Mouse (Mus musculus) 3134 (cell line): Measurements from ENCODE around the gene Ost4.

Experiments used
- DNase-seq: peaks from one replicate; pipeline ENCODE4 v3.0.0-alpha.2; 2011; ENCODE audit warnings: low spot score; ENCODE audit not compliant: insufficient read length; ENCODE audit errors: extremely low read depth

The Ost4 gene

GRCm38 (mm10) chr5:30907413-30908059, at the start of gene Ost4:
TSS of gene Ost4 (minus strand) at chr5:30907788.
- peak; percentile 98 for DNase-seq

DNA sequence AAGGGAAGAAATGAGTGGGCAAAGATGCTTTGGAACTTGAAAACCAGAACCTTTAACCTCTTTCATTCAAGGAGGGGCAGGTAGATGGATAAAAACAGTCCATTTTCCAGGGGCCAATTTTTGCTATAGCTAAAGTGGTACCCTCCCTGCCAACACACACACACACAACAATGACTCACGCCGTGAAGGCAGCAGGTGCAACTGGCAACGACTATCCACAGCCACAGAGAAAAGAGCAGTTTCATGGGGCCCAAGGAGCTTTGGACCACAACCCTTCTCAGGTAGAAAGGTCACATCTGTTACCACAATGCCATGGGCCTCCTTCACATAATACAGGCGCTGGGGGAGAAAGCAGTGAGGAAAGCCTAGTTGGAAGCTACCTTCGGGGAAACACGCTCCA, 48.2 kb upstream of the Ost4 start:
- no peak for DNase-seq

- DNase-seq, result no peak
Observed at GRCm38 (mm10) chr5:30954556-30954955, 47.0 kb upstream of the Ost4 start.

DNA sequence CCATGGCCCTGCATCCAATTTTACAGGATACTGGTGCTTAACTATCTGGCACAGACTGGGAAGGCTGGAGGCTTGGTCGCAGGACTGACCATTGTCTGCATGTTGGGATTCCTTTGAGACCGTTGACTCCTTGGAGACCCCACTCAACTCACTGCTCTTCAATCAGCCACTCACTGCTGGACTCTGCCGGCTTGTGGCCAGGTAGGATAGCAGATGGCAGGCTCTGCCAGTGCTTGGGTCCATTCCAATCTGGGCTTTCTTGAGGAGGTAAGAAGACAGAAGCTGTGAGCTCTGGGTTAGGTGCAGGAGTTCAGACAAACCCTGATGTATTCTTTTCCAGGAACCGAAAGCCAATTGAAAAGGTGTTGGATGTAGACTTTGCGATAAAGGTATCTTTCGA, 46.5 kb upstream of the Ost4 start:
- no peak for DNase-seq

DNA sequence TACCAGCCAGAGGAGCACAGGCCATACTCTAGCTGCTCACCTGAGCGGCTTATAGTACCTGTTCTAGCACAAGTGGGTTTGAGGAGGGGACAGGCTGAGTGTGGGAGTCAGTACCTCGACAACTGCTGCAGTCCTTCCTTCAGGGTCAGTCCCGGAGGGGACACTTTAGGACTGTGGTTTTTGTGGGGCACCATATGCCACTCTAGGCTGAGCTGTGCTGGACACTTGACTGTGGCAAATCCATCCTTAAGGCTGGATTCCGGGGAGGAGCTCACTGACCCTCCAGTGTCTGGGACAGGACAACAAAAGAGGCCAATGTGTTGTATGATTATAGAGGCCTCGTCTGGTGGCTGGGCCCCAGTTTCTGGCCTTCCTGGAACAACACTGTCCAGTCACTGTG, 45.0 kb upstream of the Ost4 start:
- no peak for DNase-seq

DNA sequence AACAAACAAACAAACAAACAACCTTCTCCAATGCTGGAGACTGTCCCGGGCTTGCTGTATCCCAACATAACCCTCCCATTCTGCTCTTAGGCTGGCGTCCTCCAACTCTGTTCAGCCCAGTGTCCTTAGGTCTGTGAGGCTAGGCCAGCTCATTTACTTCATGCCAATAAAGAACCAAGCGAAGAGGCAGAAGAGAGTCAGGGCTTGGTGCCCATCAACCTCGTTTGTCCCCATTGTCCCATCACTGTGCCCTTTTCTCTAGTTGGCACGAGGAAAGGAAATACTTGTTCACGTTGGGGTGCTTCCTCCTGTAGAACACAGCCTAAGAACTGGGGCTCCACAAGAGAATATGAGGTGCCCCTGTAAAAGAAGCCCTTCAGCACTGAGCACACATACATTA, 44.1 kb upstream of the Ost4 start:
- no peak for DNase-seq

GRCm38 (mm10) chr5:30950922-30951321, 43.3 kb upstream of the Ost4 start:
- no peak for DNase-seq

- DNase-seq, result no peak
Observed at GRCm38 (mm10) chr5:30950451-30950850, 42.9 kb upstream of the Ost4 start.

- peak; percentile 99 for DNase-seq
Observed at GRCm38 (mm10) chr5:30949654-30950326, 42.2 kb upstream of the Ost4 start.

GRCm38 (mm10) chr5:30948620-30949019, 41.0 kb upstream of the Ost4 start:
- DNase-seq, result no peak

- peak; percentile 76 for DNase-seq
Observed at GRCm38 (mm10) chr5:30944956-30945781, 37.6 kb upstream of the Ost4 start, which contains the start of gene Cgref1. TSS of gene Cgref1 (minus strand) at chr5:30945591.

DNA sequence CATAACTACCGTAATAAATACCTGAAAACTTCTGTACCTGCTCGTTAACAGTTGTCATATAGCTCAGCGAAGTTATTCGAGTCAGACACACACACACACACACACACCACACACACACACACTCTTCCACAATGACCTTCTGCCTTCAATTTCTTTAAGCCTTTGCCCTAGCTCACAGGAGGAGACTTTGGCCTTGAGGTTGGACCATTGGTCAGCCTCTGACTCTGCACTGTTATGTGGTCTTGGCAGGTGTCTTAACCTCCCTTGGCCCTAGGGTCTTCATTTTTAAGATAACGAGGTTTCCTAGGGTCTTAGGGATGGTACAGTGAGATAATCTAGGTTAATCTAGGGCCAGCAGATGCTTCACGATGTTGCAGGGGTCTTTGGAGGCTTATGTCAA, 36.8 kb upstream of the Ost4 start:
- DNase-seq, result no peak

GRCm38 (mm10) chr5:30943004-30943403, 35.4 kb upstream of the Ost4 start:
- no peak for DNase-seq

DNA sequence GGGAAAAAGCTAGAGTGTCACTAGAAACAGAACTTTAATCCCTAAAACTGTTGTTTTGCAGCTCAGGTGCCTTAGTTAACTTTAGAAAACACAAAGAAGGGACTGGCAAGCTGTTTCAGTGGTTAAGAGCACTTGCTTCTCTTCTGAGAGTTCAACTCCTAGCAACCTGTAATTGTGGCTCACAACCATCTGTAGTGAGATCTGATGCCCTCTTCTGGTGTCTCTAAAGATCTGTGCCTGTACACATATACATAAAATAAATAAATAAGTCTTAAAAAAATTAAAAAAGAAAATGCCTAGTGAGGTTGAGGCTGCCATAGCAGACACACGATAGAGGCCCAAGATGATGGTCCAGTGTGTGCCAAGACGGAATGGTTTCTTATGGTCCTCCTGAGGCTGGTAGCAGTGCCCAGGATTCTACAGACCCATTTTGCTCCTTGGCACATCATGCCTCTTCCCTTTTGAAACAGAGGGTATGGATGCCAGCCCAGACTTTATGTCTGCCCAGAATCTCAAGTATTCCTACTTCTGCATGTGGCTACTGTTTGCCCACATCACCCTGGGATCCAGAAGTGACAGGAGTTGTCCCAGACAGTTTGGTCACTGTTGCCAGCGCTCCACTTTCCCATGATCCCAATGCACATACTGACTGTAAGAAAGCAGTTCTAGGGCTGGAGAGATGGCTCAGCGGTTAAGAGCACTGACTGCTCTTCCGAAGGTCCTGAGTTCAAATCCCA, 27.3 kb upstream of the Ost4 start:
- no peak for DNase-seq

DNA sequence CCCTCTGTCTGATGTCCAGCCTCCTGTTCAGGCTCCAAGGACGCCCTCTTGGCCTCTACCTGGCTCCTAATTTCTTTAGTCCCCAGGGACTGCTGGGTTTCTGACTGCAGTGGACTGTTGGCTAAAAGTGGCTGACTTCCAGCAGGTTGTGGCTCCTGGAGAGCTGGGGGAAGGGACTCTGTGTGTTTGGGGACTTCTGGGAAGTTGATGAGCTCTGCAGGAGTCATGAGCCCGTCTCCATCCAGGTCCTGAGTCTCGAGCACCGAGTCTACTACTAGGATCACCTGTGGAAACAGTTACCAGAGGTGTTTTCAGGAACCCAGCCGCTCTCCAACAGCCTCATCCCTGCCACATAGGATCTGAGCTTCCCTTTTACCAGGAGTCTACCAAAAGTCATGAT, 26.1 kb upstream of the Ost4 start:
- DNase-seq, result no peak

GRCm38 (mm10) chr5:30931378-30931777, 23.8 kb upstream of the Ost4 start:
- no peak for DNase-seq

DNA sequence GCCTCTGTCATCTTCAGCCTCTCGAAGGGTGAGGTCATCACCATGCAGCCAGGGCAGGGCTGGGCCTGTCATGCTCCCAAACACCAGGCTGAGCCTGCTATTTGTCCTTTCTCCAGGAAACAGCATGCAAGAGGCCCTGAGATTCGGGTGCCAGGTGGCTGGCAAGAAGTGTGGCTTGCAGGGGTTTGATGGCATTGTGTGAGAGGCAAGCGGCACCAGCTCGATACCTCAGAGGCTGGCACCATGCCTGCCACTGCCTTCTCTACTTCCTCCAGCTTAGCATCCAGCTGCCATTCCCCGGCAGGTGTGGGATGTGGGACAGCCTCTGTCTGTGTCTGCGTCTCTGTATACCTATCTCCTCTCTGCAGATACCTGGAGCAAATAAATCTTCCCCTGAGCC, 23.3 kb upstream of the Ost4 start:
- no peak for DNase-seq

DNA sequence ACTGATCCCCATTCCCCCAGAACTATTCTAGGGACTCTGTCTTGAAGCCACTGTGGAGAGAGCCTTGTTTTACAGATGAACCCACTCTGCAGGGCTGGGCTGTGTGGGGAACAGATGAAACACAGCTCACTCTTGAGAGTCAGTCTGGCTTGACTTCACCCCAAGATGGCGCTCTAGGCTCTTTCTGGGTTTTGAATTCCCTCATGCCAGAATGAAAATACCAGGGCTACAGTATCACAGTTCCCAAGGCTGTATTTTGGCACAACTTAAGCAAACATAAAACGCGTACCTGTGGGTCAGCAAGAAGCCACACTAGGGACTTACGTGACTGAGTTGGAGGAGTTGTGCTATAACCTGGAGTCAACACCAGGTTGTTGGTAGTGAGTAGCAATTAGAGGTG, 22.5 kb upstream of the Ost4 start:
- no peak for DNase-seq

DNA sequence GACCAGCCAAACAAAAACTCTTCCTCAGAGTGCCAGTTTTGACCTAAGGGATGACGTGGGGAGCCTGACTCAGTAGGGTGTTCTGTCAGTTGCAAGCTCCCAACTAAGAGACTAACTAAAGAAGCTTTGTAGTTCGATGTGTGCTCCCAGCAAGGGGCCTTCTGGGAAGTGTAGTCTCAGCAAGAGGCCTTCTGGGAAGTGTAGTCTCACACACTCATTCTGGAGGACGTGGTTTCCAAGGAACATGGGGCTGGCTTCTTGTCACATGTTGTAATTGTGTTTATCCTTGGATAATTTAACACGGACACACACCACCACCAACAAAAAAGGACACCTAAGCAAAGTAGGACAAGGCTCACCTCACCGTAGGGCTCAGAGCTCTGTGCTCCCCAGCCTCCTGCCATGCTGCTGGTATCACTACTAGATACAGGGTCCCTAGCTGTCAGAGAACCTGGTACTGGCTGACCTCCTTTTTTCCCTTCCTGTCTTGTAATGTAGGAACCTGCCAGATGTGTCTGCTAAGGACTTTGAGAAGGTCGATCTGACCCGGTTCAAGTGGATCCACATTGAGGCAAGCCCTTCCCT, 20.4 kb upstream of the Ost4 start:
- no peak for DNase-seq

DNA sequence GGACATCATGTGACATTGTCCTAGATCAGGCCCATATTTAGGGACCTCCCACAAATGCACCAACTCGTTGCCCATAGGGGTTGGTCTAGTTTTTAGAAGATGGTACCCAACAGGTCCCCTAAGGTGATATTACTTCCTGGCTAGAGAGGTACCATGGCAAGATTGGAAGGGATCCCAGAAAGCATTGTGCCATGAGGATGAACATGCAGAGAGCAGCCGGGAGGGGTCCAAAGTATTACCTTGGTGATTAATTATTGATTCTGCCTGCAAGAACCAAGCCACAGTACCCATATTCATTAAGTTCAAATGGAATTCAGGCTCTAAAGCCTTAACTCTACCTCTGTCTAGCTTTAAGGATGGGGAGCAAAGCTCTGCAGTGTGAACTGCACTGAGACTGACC, 18.5 kb upstream of the Ost4 start:
- DNase-seq, result no peak

DNA sequence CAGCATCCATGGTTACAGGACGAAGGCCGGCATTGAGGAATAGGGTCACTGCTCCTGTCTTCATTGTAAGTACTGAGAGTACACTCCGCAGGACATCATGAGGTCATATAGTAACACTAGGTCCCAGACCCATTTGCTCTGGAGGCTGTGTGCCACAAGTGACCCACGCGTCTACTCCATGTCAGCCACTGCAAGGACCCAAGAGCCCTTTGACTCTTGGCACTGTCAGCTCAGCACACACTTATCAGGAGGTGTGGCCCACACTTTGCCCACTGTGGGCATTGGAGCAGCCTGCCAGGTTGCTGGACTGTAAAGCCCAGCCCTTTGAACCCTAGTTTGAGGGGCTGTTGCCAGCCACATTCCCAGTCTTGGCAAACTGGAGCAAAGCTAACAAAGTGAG, 17.6 kb upstream of the Ost4 start:
- DNase-seq, result no peak
